Mouse (Mus musculus) MEL (cell line): ENCODE measurements around the gene Mrpl51.
A peak's percentile ranks its signal among the peaks of the same experiment; 100 is the strongest.

Experiments used
- CTCF ChIP-seq, 3 experiments: IDR thresholded peaks in 2 of 3; conservative IDR thresholded peaks in 1 of 3; 2 replicates each; pipeline ENCODE4 v1.5.1; 2011 to 2012; ENCODE audit warnings: low read length in 3 of 3, low read depth in 2 of 3, mild to moderate bottlenecking in 2 of 3, improper control_type of control experiment in 1 of 3, inconsistent platforms in 1 of 3, mixed read lengths in 1 of 3, moderate library complexity in 1 of 3; ENCODE audit not compliant: control insufficient read depth in 1 of 3, insufficient read depth in 1 of 3, poor library complexity in 1 of 3, severe bottlenecking in 1 of 3
- HCFC1 ChIP-seq: IDR thresholded peaks from 2 replicates; pipeline ENCODE4 v1.6.1; 2012; ENCODE audit warnings: low read depth, mild to moderate bottlenecking, inconsistent platforms, low read length, improper control_type of control experiment, moderate library complexity
- POLR2A ChIP-seq, 2 experiments: IDR thresholded peaks; 2 replicates each; pipeline ENCODE4 v1.6.1; 2011 to 2012; ENCODE audit warnings: low read length in 2 of 2, mild to moderate bottlenecking in 2 of 2, control low read depth in 1 of 2, improper control_type of control experiment in 1 of 2, low read depth in 1 of 2, moderate library complexity in 1 of 2; ENCODE audit not compliant: control insufficient read depth in 1 of 2, insufficient read depth in 1 of 2, poor library complexity in 1 of 2
- SIN3A ChIP-seq: IDR thresholded peaks from 2 replicates; pipeline ENCODE4 v1.6.1; 2012; ENCODE audit warnings: low read length, improper control_type of control experiment, inconsistent platforms
- SMC3 ChIP-seq: IDR thresholded peaks from 2 replicates; pipeline ENCODE4 v1.6.1; 2011; ENCODE audit warnings: low read depth, low read length, improper control_type of control experiment
- TAL1 ChIP-seq: IDR thresholded peaks from 2 replicates; pipeline ENCODE4 v1.6.1; 2012; ENCODE audit warnings: mild to moderate bottlenecking, inconsistent platforms, low read length, moderate library complexity, mixed read lengths
- ZNF384 ChIP-seq: IDR thresholded peaks from 2 replicates; pipeline ENCODE4 v1.6.1; 2012; ENCODE audit warnings: low read depth, mild to moderate bottlenecking, inconsistent platforms, low read length, improper control_type of control experiment

DNA sequence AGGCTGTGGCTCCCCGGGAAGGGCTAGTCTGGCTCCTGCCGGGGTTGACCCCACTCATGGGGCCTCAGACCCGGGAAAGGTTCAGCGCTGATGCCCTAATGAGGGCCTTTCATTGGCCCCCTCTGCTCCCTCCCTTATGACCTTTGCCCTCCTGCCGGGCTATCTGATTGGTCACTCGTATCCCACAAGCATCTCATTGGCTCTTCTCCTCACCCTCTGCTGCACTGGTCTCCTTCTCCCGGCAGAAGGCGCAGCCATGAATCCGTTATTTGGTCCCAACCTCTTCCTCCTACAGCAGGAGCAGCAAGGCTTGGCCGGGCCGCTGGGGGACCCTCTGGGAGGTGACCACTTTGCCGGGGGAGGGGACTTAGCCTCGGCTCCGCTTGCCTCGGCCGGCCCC, 46.6 kb upstream of the Mrpl51 start, which contains the start of gene Iffo1:
- TF ChIP-seq POLR2A (IDR thresholded peaks at IDR 0.05; ENCODE audit: control insufficient read depth in 1 of 2, insufficient read depth in 1 of 2, low read depth in 1 of 2, low read length in 2 of 2, poor library complexity in 1 of 2) = peak in 1 of 2 experiments; percentile 39; a peak in 1 of 4 replicates
- no peak for TF ChIP-seq HCFC1
- TF ChIP-seq CTCF (IDR thresholded peaks at IDR 0.05 in 2 of 3, conservative IDR thresholded peaks at IDR 0.05 in 1 of 3; ENCODE audit: control insufficient read depth in 1 of 3, insufficient read depth in 1 of 3, low read depth in 2 of 3, low read length in 3 of 3, poor library complexity in 1 of 3, severe bottlenecking in 1 of 3) = no peak
- no peak for TF ChIP-seq SMC3
- no peak for TF ChIP-seq TAL1
- TF ChIP-seq SIN3A = no peak
- TF ChIP-seq ZNF384 = no peak
